Mouse (Mus musculus) gastrocnemius, postnatal 4 days (tissue): ENCODE data around the gene Mapk1. TPM values are rescaled to one million over a fixed set of nuclear protein-coding genes. Genes with fewer than 3 reads are reported as not detected.

Experiments
- DNase-seq, 2 experiments: peaks; one replicate each; pipeline ENCODE4 v3.0.0; 2021 to 2022; ENCODE audit warnings: low spot score in 2 of 2, mixed read lengths in 2 of 2
- total RNA-seq, 2 experiments: library from RNA; stranded (reverse); gene quantifications; 2 replicates each; pipeline ENCODE4 v1.2.3; 2021

Gene Mapk1
- total RNA-seq, 2 experiments from 2014 or later, result 121 to 124 TPM

DNA sequence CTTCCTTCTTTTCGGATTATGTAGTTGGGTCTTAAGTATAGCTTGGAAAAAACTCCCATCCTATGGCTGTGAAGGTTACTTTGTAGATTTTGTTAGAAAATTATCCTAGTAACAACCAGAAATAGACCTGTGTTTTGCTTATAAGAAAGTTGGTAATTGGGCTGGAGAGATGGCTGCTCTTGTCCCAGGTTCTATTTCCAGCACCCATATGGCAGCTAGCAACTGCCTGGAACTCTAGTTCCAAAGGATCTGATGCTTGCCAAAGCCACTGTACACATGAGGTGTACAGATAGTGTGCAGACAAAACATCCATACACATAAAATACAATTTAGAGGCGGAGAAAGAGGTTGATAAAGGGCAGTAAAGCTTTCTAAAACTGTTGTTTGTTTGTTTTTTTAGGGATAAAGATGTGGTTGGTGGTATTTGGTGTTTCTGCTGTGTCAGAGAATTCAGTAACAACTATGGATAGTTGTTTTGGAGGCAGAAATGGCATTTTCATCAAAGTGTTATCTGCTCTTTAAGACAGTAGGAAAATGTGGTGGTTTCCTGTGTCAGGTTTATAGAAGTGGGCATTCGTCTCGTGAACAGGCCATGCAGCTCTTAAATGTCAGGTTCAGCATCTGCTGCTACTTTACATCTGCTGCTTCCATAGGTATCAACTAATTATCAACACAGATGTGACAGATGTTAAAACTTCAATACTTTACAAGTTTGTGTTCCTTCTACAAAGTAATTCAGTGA is 32.1 kb downstream of the Mapk1 start:
- DNase-seq, result no peak

DNA sequence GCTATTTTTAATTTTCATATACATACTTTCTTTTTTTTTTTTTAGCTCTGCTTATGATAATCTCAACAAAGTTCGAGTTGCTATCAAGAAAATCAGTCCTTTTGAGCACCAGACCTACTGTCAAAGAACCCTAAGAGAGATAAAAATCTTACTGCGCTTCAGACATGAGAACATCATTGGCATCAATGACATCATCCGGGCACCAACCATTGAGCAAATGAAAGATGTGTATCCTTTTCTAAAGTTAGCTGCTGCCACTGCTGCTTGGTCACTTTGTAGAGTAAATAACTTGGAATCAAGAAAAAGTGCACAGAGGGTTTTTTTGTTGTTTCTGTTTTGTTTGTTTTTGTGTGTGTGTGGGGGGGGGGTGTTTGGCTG is 32.7 kb downstream of the Mapk1 start:
- no peak for DNase-seq

DNA sequence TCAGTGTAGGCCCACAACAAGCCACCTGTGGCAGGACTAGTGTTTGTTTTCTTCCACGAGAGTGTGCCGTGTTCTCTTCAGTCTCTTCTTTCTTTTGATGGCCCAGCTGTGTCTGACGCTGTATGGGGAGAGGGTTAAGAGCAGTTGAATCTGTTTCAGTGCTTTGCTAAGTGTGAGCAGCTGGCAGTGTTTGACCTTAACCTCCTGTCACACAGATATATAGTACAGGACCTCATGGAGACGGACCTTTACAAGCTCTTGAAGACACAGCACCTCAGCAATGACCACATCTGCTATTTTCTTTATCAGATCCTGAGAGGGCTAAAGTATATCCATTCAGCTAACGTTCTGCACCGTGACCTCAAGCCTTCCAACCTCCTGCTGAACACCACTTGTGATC is 34.9 kb downstream of the Mapk1 start:
- no peak for DNase-seq

DNA sequence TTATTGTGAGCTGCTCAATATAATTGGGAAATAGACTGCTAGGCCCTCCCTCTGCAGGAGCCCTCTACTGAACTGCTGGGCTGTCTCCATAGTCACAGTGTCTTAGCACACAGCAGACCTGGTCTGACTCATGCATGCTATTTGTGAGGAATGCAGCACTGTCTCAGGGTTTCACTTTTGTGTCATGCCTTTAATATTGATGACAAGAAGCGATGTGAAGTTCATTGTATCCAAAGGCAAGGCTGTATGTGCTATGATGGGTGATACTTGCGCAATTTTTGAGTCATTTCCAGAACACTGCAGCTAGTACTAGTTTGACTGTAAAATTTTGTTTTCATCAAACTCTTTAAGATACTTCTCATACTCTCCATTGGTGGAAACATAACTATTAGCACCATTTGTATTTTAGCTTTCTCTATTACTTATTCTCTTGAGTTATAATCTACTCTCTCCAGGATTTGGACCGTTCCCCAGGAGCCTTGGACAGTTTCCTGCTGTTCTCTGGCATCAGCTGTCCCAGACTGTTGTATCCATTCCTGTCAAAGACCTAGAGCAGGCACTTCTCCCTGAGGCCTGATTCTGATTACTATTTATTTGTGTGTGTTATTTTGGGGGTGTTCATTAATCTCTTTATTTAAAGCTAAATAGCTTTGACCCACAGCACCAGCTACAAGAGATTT is 41.4 kb downstream of the Mapk1 start:
- peak in 1 of 2 experiments; percentile 13 for DNase-seq

DNA sequence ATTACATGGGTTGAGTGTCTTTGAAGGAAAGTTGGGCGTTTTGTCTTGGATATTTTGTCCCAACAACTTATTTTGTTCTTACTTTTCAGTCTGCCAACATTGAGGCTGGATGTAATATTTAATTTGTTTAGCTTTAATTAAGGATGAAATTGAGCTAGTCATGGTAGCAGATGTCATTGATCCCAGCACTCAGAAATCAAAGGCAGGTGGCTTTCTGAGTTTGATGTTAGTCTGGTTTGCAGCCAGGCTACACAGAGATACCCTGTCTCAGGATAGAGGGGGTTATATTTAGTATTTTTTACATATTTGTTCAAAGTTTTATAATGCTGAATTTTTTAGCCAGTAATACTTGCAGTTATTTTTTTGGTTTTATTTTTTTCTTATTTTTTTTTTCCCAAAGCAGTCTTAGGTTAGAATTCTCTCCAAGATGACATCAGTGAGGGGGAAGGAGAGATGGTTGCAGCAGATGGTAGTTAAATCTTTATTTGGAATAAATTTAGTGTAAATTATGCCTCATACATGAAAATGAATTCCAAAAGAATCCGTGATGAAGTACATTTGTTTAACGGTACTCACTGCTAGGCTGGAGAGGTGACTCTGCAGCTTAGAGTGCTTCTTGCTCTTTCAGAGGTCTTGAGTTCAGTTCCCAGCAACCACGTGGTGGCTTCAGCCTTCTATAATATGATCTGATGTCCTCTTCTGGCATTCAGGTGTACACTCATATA is 47.0 kb downstream of the Mapk1 start:
- no peak for DNase-seq

GRCm38 (mm10) chr16:17033754-17034153 is 50.6 kb downstream of the Mapk1 start:
- DNase-seq, result no peak

DNA sequence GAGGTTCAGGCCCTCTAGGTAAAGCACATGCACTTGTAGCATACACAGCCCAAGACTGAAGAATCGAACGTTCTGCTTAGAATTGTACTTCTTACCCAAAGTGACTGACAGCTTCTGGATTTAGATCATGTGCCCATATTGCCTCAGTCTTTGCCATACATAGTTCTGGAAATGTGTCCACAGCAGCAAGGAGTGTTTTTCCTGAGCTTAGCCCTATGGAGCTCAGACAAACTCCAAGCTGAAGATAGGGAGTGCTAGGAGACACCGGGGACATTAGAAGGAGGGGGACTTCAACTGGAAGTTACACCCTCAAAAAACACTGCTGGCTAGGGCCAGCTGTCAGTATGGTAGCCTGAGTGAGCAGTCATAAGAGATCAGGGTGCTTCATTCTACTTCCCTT is 57.5 kb downstream of the Mapk1 start:
- DNase-seq, result no peak

- no peak for DNase-seq
Observed at GRCm38 (mm10) chr16:17041417-17041816, 58.2 kb downstream of the Mapk1 start.

GRCm38 (mm10) chr16:17044320-17044719 is 61.1 kb downstream of the Mapk1 start:
- DNase-seq, result no peak

GRCm38 (mm10) chr16:17045287-17045686 is 62.1 kb downstream of the Mapk1 start:
- no peak for DNase-seq

GRCm38 (mm10) chr16:17049886-17050285 is 66.7 kb downstream of the Mapk1 start:
- no peak for DNase-seq

- no peak for DNase-seq
Observed at GRCm38 (mm10) chr16:17052087-17052486, 68.9 kb downstream of the Mapk1 start.

GRCm38 (mm10) chr16:17053903-17054302 is 70.7 kb downstream of the Mapk1 start:
- DNase-seq, result no peak

GRCm38 (mm10) chr16:17055584-17055983 is 72.4 kb downstream of the Mapk1 start:
- no peak for DNase-seq

DNA sequence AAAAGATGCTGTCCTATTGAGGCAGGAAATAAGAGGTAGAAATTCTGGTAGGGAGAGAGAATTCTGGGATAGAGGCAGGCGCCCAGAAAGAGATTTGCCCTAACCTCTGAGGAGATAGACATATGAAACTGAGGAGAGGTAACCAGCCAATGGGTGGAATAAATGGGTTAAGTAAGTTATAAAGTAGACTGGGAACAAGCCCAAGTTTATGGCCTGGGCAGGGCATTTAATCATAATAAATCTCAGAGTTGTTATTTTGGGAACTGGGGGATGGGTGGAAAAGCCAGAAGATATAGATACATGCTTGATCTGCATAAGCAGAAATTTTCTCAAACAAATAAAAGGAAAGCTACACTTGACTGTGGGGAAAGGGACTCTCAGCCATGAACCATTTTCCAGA is 79.2 kb downstream of the Mapk1 start:
- no peak for DNase-seq

DNA sequence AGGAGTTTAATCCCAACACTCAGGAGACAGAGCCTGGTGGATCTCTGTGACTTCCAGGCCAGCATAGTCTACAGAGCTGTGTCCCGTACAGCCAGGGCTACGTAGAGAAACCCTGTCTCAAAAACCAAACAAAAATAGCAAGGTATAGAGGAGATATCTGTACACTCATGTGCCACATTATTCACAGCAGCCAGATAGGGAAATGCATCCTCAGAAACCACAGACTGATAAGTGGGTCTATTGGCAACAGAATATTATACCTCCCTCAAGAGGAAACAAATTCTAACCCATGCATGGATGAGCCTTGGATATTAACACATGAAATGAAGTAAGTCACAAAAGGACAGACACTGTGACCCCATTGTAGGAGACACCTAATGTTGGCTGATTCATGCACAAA is 84.4 kb downstream of the Mapk1 start:
- DNase-seq, result no peak

GRCm38 (mm10) chr16:17069511-17070443 is 86.6 kb downstream of the Mapk1 start, which contains the start of gene Ypel1:
Ypel1 (plus strand) TSS chr16:17069696.
- peak; percentile 82 to 89 for DNase-seq

- no peak for DNase-seq
Observed at GRCm38 (mm10) chr16:17070716-17071115, 87.5 kb downstream of the Mapk1 start.

DNA sequence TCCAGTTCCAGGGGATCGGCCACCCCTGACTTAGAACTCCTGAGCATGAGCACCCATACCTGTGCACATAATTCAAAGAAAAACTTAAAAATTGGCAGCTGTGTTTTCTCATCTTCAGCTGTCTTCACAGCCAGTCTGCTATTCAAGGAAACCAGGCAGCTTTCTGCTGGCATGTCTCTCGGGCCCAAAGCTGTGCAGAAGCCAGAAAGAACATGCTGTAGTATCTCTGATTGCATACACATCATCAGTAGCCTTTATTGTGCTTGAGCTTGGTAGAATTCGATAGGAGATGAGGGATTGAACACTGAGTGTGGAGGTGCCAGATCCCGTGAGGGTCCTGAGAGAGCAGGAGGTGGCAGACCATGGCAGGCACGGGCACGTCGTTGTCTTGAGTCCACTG is 89.8 kb downstream of the Mapk1 start:
- DNase-seq, result no peak

- no peak for DNase-seq
Observed at GRCm38 (mm10) chr16:17076301-17076700, 93.1 kb downstream of the Mapk1 start.

- no peak for DNase-seq
Observed at GRCm38 (mm10) chr16:17076869-17077268, 93.7 kb downstream of the Mapk1 start.
